Mouse (Mus musculus): ENCODE measurements around the gene Klhdc7b.

DNA sequence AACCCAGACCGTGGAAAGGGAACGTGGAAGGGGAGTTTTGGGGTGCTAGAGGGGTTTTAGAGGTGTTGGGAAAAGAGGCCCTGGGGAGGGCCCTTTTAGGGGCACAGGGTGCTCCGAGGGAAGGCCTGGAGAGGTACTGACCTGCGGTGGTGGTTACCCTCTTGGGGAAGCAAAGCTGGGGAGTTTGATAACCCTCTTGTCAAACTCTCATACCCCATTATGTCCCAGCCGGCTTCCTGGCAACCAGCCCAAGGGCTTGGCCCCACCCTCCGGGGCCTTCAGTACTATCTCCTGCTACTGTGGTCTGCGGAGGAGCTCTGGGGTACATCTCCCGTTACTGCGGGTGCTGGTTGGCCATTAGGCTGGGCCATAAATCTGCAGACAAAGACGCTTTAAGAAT lies 5.3 kb upstream of the Klhdc7b start:
- TF ChIP-seq POLR2A (IDR thresholded peaks at IDR 0.05; ENCODE audit: extremely low read depth, insufficient read depth, low read length) (no peak), CTCF (IDR thresholded peaks at IDR 0.05; ENCODE audit: extremely low read depth, insufficient read depth, low read length) (no peak)

Data from cortical plate, adult 2 months (tissue).